ENCODE assay signal across 8 mouse cellular contexts in genomic region chr8:111992013-111992702, GRCm38 (mm10). TPM values are rescaled to one million over a fixed set of nuclear protein-coding genes. Genes with fewer than 3 reads are reported as not detected.
DNase-seq lines count a peak whose midpoint lies in the region; ATAC-seq lines count a peak whose summit lies in the region.

Gene Adat1, minus strand, starts transcription at chr8:111992302.

- H3K4me3 ChIP-seq in forebrain, embryonic 11.5 days (ENCODE audit: low read depth, low read length) = peak within 1 kb of the TSS; percentile 74
- peak within 1 kb of the TSS; percentile 80 for H3K4me3 ChIP-seq in heart, embryonic 16.5 days (ENCODE audit: low read length)
- H3K4me3 ChIP-seq in liver, embryonic 15.5 days (replicated peaks) = peak within 1 kb of the TSS; percentile 70
- peak within 1 kb of the TSS; percentile 75 for H3K4me3 ChIP-seq in neural tube, embryonic 12.5 days

- peak within 1 kb of the TSS; percentile 82 for H3K9ac ChIP-seq in forebrain, embryonic 11.5 days (ENCODE audit: low read length)
- peak within 1 kb of the TSS; percentile 89 for H3K9ac ChIP-seq in heart, embryonic 16.5 days (ENCODE audit: low read length)
- H3K9ac ChIP-seq in liver, embryonic 15.5 days = peak within 1 kb of the TSS; percentile 66
- peak within 1 kb of the TSS; percentile 72 for H3K9ac ChIP-seq in neural tube, embryonic 12.5 days

- H3K27me3 ChIP-seq in forebrain, embryonic 11.5 days (ENCODE audit: control insufficient read depth, insufficient read depth, low read length) = no peaks in the 10 kb centered on the region
- H3K27me3 ChIP-seq in heart, embryonic 16.5 days (ENCODE audit: control insufficient read depth, insufficient read depth, low read length) = no peaks in the 10 kb centered on the region
- H3K27me3 ChIP-seq in liver, embryonic 15.5 days = no peaks in the 10 kb centered on the region
- no peaks in the 10 kb centered on the region for H3K27me3 ChIP-seq in neural tube, embryonic 12.5 days (replicated peaks)

- no peak within 1 kb of the TSS for H3K27ac ChIP-seq in forebrain, embryonic 11.5 days (ENCODE audit: low read depth, low read length)
- H3K27ac ChIP-seq in heart, embryonic 16.5 days (ENCODE audit: low read length) = no peak within 1 kb of the TSS
- H3K27ac ChIP-seq in liver, embryonic 15.5 days (replicated peaks) = peak within 1 kb of the TSS; percentile 39; the same call in 1 of the 2 replicates
- H3K27ac ChIP-seq in neural tube, embryonic 12.5 days = no peak within 1 kb of the TSS

- H3K9me3 ChIP-seq in forebrain, embryonic 11.5 days (ENCODE audit: control insufficient read depth, low read length) = no peaks in the 10 kb centered on the region
- H3K9me3 ChIP-seq in heart, embryonic 16.5 days (replicated peaks; ENCODE audit: control insufficient read depth, low read length) = no peaks in the 10 kb centered on the region
- no peaks in the 10 kb centered on the region for H3K9me3 ChIP-seq in liver, embryonic 15.5 days (replicated peaks)
- H3K9me3 ChIP-seq in neural tube, embryonic 12.5 days = no peaks in the 10 kb centered on the region

- peak; percentile 66 to 72 for DNase-seq in CD8-positive naive resting alpha-beta T cell, adult 2 months (ENCODE audit: low read depth in 2 of 2, low spot score in 2 of 2)
- peak; percentile 77 for DNase-seq in c-Kit-positive CD71-negative TER-119-negative erythroid progenitor cells, embryonic 14.5 days (ENCODE audit: low read depth)
- peak; percentile 91 for DNase-seq in forebrain, embryonic 11.5 days (ENCODE audit: low spot score)
- peak; percentile 90 to 94 for DNase-seq in kidney, postnatal 36 days
- peak; percentile 92 for DNase-seq in telencephalon, adult 2 months (ENCODE audit: low read depth, low spot score)

- peaks cover 17% of the 10 kb centered on the region for H3K36me3 ChIP-seq in forebrain, embryonic 11.5 days (ENCODE audit: control insufficient read depth, insufficient read depth, low read length)
- H3K36me3 ChIP-seq in heart, embryonic 16.5 days (ENCODE audit: control insufficient read depth, insufficient read depth) = peaks cover 35% of the 10 kb centered on the region
- H3K36me3 ChIP-seq in liver, embryonic 15.5 days (replicated peaks) = peaks cover 61% of the 10 kb centered on the region
- H3K36me3 ChIP-seq in neural tube, embryonic 12.5 days = peaks cover 50% of the 10 kb centered on the region

- peak; percentile 95 for ATAC-seq in forebrain, embryonic 11.5 days (replicated peaks; ENCODE audit: low FRiP score)
- peak; percentile 91 for ATAC-seq in heart, embryonic 16.5 days (replicated peaks; ENCODE audit: extremely low read depth, insufficient read depth, low FRiP score)
- peak; percentile 91 for ATAC-seq in liver, embryonic 15.5 days (ENCODE audit: insufficient read depth)
- peak; percentile 95 for ATAC-seq in neural tube, embryonic 12.5 days (ENCODE audit: low FRiP score, low read depth)

- 3% methylated on average over 32 of the region's 33 CpGs for WGBS in forebrain, embryonic 11.5 days
- 3% methylated on average over 32 of the region's 33 CpGs for WGBS in heart, embryonic 16.5 days
- WGBS in liver, embryonic 15.5 days (ENCODE audit: insufficient replicate concordance) = 4% methylated on average over 33 of the region's 33 CpGs
- WGBS in neural tube, embryonic 12.5 days = 5% methylated on average over 33 of the region's 33 CpGs

- no peaks in the 10 kb centered on the region; the same call in 1 of the 2 replicates for H3K4me1 ChIP-seq in forebrain, embryonic 11.5 days (replicated peaks; ENCODE audit: control insufficient read depth, insufficient read depth, low read length)
- peaks cover 6% of the 10 kb centered on the region for H3K4me1 ChIP-seq in heart, embryonic 16.5 days (ENCODE audit: control insufficient read depth, insufficient read depth, low read length)
- peaks cover 14% of the 10 kb centered on the region for H3K4me1 ChIP-seq in liver, embryonic 15.5 days (replicated peaks)
- H3K4me1 ChIP-seq in neural tube, embryonic 12.5 days = peaks cover 8% of the 10 kb centered on the region; the same call in 1 of the 2 replicates

- H3K4me2 ChIP-seq in forebrain, embryonic 11.5 days (ENCODE audit: low read depth, low read length, severe bottlenecking) = peak within 1 kb of the TSS; percentile 74
- H3K4me2 ChIP-seq in heart, embryonic 16.5 days (ENCODE audit: low read depth, low read length) = peak within 1 kb of the TSS; percentile 78
- peak within 1 kb of the TSS; percentile 85 for H3K4me2 ChIP-seq in liver, embryonic 15.5 days
- peak within 1 kb of the TSS; percentile 75 for H3K4me2 ChIP-seq in neural tube, embryonic 12.5 days (replicated peaks)

RNA-seq across cellular contexts. Expression of gene Adat1, which starts in this region (rescaled TPM):
- 13.5 and 16.4 TPM in 2 replicates for polyA plus RNA-seq in forebrain, embryonic 11.5 days (2014; fragmentation: Nextera tagmentation; extraction: Ambion mirVana)
- polyA plus RNA-seq in heart, embryonic 16.5 days (2015; fragmentation: Nextera tagmentation; extraction: Ambion mirVana) = 5.6 and 5.9 TPM in 2 replicates
- polyA plus RNA-seq in liver, embryonic 15.5 days (2015; fragmentation: Nextera tagmentation; extraction: Ambion mirVana) = 2.8 and 3.7 TPM in 2 replicates
- polyA plus RNA-seq in neural tube, embryonic 12.5 days (2016; fragmentation: Nextera tagmentation; extraction: Ambion mirVana) = 9.9 and 11.1 TPM in 2 replicates
